Mouse (Mus musculus) kidney, adult 2 months (tissue): Measurements from ENCODE around the gene Eif4h. TPM values are rescaled to one million over a fixed set of nuclear protein-coding genes. Genes with fewer than 3 reads are reported as not detected.

Source experiments
- DNase-seq: peaks from one replicate; pipeline ENCODE4 v3.0.0; 2021
- H3K27ac ChIP-seq: fragments of 200-500 bp; 2 replicates; pipeline ENCODE4 v1.5.1; 2012; ENCODE audit warnings: low read depth, low read length, control low read depth, inconsistent platforms; ENCODE audit not compliant: insufficient read depth
- H3K27me3 ChIP-seq: fragments of 200-500 bp; replicated peaks from 2 replicates; pipeline ENCODE4 v1.6.1; 2012; ENCODE audit warnings: mild to moderate bottlenecking, moderate library complexity, low read length, inconsistent platforms; ENCODE audit not compliant: control insufficient read depth, insufficient read depth
- H3K36me3 ChIP-seq: fragments of 200-500 bp; 2 replicates; pipeline ENCODE4 v1.6.1; 2012; ENCODE audit warnings: mild to moderate bottlenecking, moderate library complexity, low read length, inconsistent platforms; ENCODE audit not compliant: control insufficient read depth, insufficient read depth
- H3K4me1 ChIP-seq: fragments of 200-500 bp; 2 replicates; pipeline ENCODE4 v1.6.1; 2011; ENCODE audit warnings: low read length; ENCODE audit not compliant: control insufficient read depth, insufficient read depth
- H3K4me3 ChIP-seq: fragments of 200-500 bp; 2 replicates; pipeline ENCODE4 v1.5.1; 2011; ENCODE audit warnings: mild to moderate bottlenecking, low read depth, low read length, control low read depth; ENCODE audit not compliant: insufficient read depth
- CTCF ChIP-seq: fragments of 200-500 bp; conservative IDR thresholded peaks from 2 replicates; pipeline ENCODE4 v1.5.1; 2011; ENCODE audit warnings: low read depth, mild to moderate bottlenecking, control low read depth, low read length, moderate library complexity, mixed read lengths; ENCODE audit not compliant: insufficient read depth, insufficient read length
- POLR2A ChIP-seq: fragments of 200-500 bp; IDR thresholded peaks from one replicate; pipeline ENCODE4 v1.6.1; 2011; ENCODE audit warnings: low read depth, low read length, control low read depth
- WGBS: fragments of 180-500 bp; shearing (Covaris S2); methylation state at CpG from one replicate; pipeline ENCODE4 v1.1.7; 2018; 5-methylcytosine and 5-hydroxymethylcytosine counted together
- polyA plus RNA-seq: library from polyadenylated mRNA; depleted of rRNA; stranded (reverse); fragments of >200 nt; gene quantifications from 2 replicates; pipeline ENCODE4 v1.2.3, GENCODE M21; 2012; rRNA removed

Eif4h gene
- polyA plus RNA-seq, 1 experiment: 218 TPM

DNA sequence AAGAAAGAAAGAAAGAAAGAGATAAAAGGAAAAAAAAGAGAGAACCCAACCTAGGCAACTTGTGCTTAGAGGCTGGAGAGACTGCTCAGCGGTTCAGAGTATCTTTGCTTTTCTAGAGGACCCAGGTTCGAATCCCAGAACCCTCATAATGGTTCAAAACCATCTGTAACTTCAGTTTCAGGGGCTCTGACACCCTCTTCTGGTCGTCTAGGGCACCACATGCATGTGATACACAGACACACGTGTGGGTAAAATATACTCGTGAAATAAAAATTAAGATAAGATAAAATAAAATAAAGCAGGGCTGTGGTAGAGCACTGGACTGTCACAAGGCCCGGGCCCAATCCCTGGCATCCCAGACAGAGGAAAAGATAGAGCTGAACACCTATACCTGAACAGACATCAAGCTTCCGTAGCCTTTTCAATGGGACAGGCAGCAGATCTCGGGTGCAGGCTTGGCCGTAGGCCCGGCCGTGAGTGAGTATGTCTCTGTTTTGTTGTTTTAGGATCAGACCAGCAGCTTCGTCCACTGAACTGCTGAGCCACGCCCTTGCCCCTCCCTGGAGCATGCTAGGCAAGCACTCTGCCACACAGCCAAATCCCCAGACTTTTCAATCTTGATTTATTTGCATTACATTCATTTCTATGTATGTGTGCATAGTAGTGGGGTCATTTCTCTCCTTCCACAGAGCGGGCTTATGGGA is 62.6 kb downstream of the Eif4h start:
- DNase-seq: no peak
- Histone ChIP-seq H3K27me3 (no peaks in the 10 kb centered on the region), H3K4me1 (peaks cover 7% of the 10 kb centered on the region; the same call in 1 of the 2 replicates), H3K36me3 (no peaks in the 10 kb centered on the region), H3K27ac (no peak overlapping the region), H3K4me3 (no peak overlapping the region)
- TF ChIP-seq CTCF: 0 out of 2 replicates have a peak, but pooled peaks have one; percentile 7
- TF ChIP-seq POLR2A: no peak
- 69% methylated on average over 14 of the region's 14 CpGs for WGBS

GRCm38 (mm10) chr5:134575833-134576232 is 63.5 kb downstream of the Eif4h start:
- no peak for DNase-seq
- Histone ChIP-seq H3K4me1 (peaks cover 7% of the 10 kb centered on the region; the same call in 1 of the 2 replicates), H3K4me3 (no peak overlapping the region), H3K27me3 (no peaks in the 10 kb centered on the region), H3K36me3 (no peaks in the 10 kb centered on the region), H3K27ac (no peak overlapping the region)
- TF ChIP-seq CTCF (no peak), POLR2A (no peak)
- 97% methylated on average over 5 of the region's 5 CpGs for WGBS

- peaks cover 7% of the 10 kb centered on the region; the same call in 1 of the 2 replicates for H3K4me1 ChIP-seq
- 19% methylated on average over 10 of the region's 10 CpGs for WGBS
- no peaks in the 10 kb centered on the region for H3K27me3 ChIP-seq
- peak overlapping the region; percentile 96 for H3K27ac ChIP-seq
- peak; percentile 70 for DNase-seq
- TF ChIP-seq CTCF (no peak), POLR2A (no peak)
- no peaks in the 10 kb centered on the region for H3K36me3 ChIP-seq
- peak overlapping the region; percentile 69 for H3K4me3 ChIP-seq
These were observed 66.6 kb downstream of the Eif4h start for GRCm38 (mm10) chr5:134572508-134573214.

GRCm38 (mm10) chr5:134571730-134572507 is 67.4 kb downstream of the Eif4h start:
- no peaks in the 10 kb centered on the region for H3K27me3 ChIP-seq
- peak overlapping the region; percentile 96 for H3K27ac ChIP-seq
- DNase-seq: peak; percentile 89
- TF ChIP-seq POLR2A (no peak), CTCF (no peak)
- under 1% methylated on average over 23 of the region's 23 CpGs for WGBS
- peaks cover 7% of the 10 kb centered on the region; the same call in 1 of the 2 replicates for H3K4me1 ChIP-seq
- H3K36me3 ChIP-seq: no peaks in the 10 kb centered on the region
- peak overlapping the region; percentile 69 for H3K4me3 ChIP-seq

Other genes with a start within 250 kb of the Eif4h start
- gene Gtf2ird1, start 182.8 kb downstream of the Eif4h start, polyA plus RNA-seq: 22.4 and 24.0 TPM in 2 replicates
- gene Clip2, start 87.1 kb downstream of the Eif4h start, polyA plus RNA-seq: 22.4 and 25.2 TPM in 2 replicates
- gene Syna, start 79.3 kb downstream of the Eif4h start, polyA plus RNA-seq: 0.34 and 0.48 TPM in 2 replicates
- gene Rfc2, start 58.1 kb downstream of the Eif4h start, polyA plus RNA-seq: 65.5 and 76.4 TPM in 2 replicates
- gene Lat2, start 24.5 kb downstream of the Eif4h start, polyA plus RNA-seq: 1.8 and 3.3 TPM in 2 replicates
- gene Limk1, start 49.1 kb upstream of the Eif4h start, polyA plus RNA-seq: 7.3 and 7.9 TPM in 2 replicates
- 23.6 and 30.8 TPM in 2 replicates for gene Eln, start 107.8 kb upstream of the Eif4h start, polyA plus RNA-seq